Mouse (Mus musculus): ENCODE data around the gene Afdn. TPM values are rescaled to one million over a fixed set of nuclear protein-coding genes. Genes with fewer than 3 reads are reported as not detected.

The Afdn gene
- polyA plus RNA-seq, 1 experiment from 2014 or later: 153 TPM

DNA sequence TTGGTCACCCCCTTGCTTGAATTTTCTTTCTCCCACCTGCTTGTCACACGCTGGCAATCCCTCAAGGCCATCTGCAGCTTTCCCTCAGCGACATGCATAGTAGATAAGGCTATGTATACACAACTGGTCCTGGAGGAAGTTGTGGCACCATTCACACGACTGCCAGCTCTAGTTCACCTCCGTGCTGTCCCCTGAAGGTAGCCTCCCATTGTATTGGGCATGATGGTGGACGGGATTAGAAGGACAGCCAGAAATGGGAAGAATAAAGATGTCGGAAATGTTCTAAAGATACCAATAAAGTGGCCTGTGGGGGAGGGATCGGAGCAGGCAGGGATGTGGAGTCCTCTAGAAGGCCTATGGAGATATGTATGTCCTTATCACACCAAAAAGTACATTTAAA, 18.7 kb upstream of the Afdn start:
- H3K9ac ChIP-seq: no peak overlapping the region
- H3K9me3 ChIP-seq (replicated peaks): no peaks in the 10 kb centered on the region
- H3K4me2 ChIP-seq (replicated peaks): no peak overlapping the region
- no peaks in the 10 kb centered on the region for H3K27me3 ChIP-seq
- no peak overlapping the region for H3K4me3 ChIP-seq
- WGBS: 82% methylated on average over 7 of the region's 7 CpGs
- no peak for ATAC-seq (ENCODE audit: low FRiP score)
- H3K4me1 ChIP-seq: peaks cover 34% of the 10 kb centered on the region
- H3K27ac ChIP-seq: no peak overlapping the region; the same call in 1 of the 2 replicates
- H3K36me3 ChIP-seq: no peaks in the 10 kb centered on the region

DNA sequence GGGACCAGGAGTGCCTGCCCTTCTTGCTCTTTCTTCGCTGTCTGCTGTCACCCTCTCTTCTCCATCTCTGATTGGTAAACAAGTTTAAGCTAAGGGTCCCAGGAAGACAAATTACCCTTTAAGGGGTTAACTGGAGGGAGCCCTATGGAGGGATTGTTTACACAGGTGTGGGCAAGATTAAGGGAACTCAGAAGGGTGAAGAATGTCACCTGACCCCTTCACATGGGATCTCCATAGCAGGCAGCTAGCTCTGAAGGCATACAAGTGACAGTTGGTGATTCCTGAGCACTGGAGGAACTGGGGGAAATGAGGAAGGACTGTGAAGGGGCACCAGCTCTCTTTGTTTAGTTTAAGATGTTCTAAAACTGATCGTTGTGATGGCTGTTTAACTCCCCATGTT, 18.0 kb upstream of the Afdn start:
- no peak overlapping the region for H3K4me3 ChIP-seq
- H3K9ac ChIP-seq: no peak overlapping the region
- 36% methylated on average over 2 of the region's 2 CpGs for WGBS
- no peak for ATAC-seq (ENCODE audit: low FRiP score)
- H3K4me2 ChIP-seq (replicated peaks): no peak overlapping the region
- no peaks in the 10 kb centered on the region for H3K36me3 ChIP-seq
- no peak overlapping the region for H3K27ac ChIP-seq
- peaks cover 32% of the 10 kb centered on the region for H3K4me1 ChIP-seq
- H3K27me3 ChIP-seq: no peaks in the 10 kb centered on the region
- H3K9me3 ChIP-seq (replicated peaks): no peaks in the 10 kb centered on the region

DNA sequence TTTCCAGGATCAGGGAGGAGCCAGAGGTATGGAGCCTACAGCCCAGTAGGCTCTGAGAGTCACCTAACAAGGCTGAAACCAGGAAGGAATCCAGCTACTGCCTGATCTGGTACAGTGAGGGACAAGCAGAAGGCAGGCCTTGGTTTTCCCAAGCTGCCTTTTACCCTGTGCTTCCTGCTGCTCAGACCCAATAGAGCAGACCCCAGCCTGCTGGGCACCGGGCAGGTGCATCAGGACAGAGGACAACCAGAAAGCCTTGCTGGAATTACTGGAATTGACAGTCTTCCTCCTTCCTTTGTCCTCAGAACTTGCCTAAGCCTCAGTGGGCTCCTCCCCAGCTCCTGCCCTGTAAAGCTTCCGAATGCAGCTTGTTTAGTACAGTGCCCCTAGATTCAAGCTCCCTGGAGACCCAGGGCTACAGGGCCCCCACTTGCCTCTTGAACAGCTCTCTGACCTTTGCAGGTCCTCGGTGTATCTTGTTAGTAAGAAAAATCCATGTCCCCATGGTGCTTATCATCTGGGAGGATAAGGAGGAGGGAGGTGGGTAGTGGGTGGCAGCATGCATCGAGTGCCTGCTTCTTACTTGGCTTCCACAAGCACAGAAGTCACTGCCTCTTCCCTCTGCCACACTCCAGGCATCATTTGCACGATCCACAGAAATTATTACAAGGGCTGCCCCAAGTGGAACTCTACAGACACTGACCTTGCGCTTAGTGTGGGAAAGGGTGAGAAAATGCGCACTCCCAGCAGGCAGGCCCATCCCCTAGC, 17.2 kb upstream of the Afdn start:
- Histone ChIP-seq H3K36me3 (no peaks in the 10 kb centered on the region), H3K27ac (no peak overlapping the region), H3K4me1 (peaks cover 29% of the 10 kb centered on the region), H3K4me2 (replicated peaks) (no peak overlapping the region), H3K9ac (0 out of 2 replicates have a peak overlapping the region, but pooled peaks have one; percentile 27), H3K27me3 (no peaks in the 10 kb centered on the region), H3K9me3 (replicated peaks) (no peaks in the 10 kb centered on the region), H3K4me3 (no peak overlapping the region)
- no peak for ATAC-seq (ENCODE audit: low FRiP score)
- 49% methylated on average over 7 of the region's 7 CpGs for WGBS

DNA sequence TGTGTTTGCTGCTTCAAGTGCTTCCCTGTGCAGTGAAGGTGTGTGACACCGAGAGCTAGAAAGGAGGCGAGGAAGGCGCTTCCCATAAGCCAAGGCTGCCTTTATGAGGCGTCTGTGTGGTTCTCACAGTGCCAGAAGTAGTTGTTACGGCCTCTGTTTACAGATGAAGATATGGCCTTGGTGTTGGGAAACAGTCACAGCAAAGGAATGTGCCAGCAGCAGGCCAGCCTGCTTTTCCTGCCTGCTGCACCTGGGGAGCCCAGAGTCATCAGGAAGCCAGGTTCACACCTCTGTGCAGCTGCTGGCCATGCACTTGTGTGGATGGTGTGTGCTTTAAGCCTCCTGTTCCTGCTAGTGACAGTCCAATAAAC, 16.6 kb upstream of the Afdn start:
- Histone ChIP-seq H3K9me3 (replicated peaks) (no peaks in the 10 kb centered on the region), H3K27ac (no peak overlapping the region), H3K27me3 (no peaks in the 10 kb centered on the region), H3K4me1 (peaks cover 29% of the 10 kb centered on the region), H3K4me3 (no peak overlapping the region), H3K36me3 (no peaks in the 10 kb centered on the region), H3K9ac (no peak overlapping the region), H3K4me2 (replicated peaks) (no peak overlapping the region)
- WGBS: 50% methylated on average over 5 of the region's 5 CpGs
- ATAC-seq (ENCODE audit: low FRiP score): no peak

DNA sequence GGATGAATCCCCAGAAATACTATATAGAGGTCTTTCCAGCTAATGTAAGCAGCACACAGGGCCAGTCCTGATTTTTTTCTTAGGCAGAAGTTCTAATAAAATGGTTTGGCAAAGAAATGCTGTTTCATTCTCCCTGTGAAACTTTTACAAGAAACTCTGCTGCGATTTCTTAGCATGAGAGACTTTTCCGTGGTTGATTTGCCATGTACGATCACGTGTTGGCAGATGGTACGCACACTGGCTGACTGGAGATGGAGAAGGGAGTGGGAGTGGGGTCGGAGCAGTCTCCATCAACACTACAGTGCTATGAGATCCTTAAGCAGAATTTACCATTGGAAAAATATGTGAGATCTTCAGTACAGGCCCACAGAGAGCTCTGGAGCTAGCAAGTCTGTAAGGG, 16.1 kb upstream of the Afdn start:
- H3K4me2 ChIP-seq (replicated peaks): no peak overlapping the region
- H3K36me3 ChIP-seq: no peaks in the 10 kb centered on the region
- H3K27ac ChIP-seq: no peak overlapping the region
- peaks cover 29% of the 10 kb centered on the region for H3K4me1 ChIP-seq
- no peak overlapping the region for H3K4me3 ChIP-seq
- no peaks in the 10 kb centered on the region for H3K27me3 ChIP-seq
- WGBS: 83% methylated on average over 6 of the region's 6 CpGs
- ATAC-seq (ENCODE audit: low FRiP score): no peak
- no peak overlapping the region for H3K9ac ChIP-seq
- no peaks in the 10 kb centered on the region for H3K9me3 ChIP-seq (replicated peaks)

DNA sequence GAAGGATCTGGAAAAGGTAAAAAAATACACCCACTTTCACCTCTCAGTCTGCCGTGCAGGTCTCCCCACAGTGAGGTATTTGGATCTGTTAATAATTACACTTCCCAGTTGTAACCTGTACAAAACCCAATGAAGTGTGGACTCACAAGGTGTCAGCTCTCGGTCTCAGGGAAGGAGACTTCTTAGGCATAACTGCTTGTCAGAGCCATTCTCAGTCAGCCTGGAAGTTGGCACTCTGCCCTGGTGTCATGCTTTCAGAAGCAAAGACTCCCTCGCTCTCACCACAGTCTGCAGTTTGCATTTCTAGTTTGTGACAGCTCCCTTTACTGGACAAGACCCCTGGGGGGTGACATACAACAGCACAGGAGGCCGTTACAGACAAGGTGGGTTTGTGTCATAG, 15.5 kb upstream of the Afdn start:
- WGBS: 58% methylated on average over 4 of the region's 4 CpGs
- no peaks in the 10 kb centered on the region for H3K9me3 ChIP-seq (replicated peaks)
- H3K4me3 ChIP-seq: no peak overlapping the region
- H3K4me2 ChIP-seq (replicated peaks): no peak overlapping the region
- H3K27ac ChIP-seq: no peak overlapping the region
- H3K27me3 ChIP-seq: no peaks in the 10 kb centered on the region
- no peak overlapping the region for H3K9ac ChIP-seq
- no peaks in the 10 kb centered on the region for H3K36me3 ChIP-seq
- H3K4me1 ChIP-seq: peaks cover 29% of the 10 kb centered on the region
- ATAC-seq (ENCODE audit: low FRiP score): peak; percentile 16; the same call in 1 of the 2 replicates

DNA sequence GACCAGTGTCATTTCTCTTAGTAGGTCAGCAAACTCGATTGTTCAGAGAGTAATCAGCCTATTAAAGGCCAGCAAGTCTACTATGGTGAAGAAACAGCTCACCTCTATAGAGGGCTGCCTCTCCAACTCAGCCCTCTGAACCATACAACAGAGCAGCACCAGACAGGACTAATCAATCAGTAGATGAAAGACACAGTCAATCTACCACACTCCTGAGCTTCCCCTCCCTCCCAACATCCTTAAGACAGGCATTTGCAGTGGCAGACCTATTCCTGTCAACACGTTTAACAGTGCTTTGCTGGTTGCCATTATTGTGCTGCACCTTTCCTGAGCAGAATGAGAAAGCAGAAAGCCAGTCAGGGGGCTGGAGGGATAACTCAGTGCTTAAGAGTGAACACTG, 15.0 kb upstream of the Afdn start:
- Histone ChIP-seq H3K27ac (no peak overlapping the region), H3K36me3 (no peaks in the 10 kb centered on the region), H3K9me3 (replicated peaks) (no peaks in the 10 kb centered on the region), H3K4me1 (peaks cover 29% of the 10 kb centered on the region), H3K4me2 (replicated peaks) (no peak overlapping the region), H3K4me3 (no peak overlapping the region), H3K27me3 (no peaks in the 10 kb centered on the region), H3K9ac (no peak overlapping the region)
- peak; percentile 48 for ATAC-seq (ENCODE audit: low FRiP score)
- WGBS: 49% methylated on average over 2 of the region's 2 CpGs

DNA sequence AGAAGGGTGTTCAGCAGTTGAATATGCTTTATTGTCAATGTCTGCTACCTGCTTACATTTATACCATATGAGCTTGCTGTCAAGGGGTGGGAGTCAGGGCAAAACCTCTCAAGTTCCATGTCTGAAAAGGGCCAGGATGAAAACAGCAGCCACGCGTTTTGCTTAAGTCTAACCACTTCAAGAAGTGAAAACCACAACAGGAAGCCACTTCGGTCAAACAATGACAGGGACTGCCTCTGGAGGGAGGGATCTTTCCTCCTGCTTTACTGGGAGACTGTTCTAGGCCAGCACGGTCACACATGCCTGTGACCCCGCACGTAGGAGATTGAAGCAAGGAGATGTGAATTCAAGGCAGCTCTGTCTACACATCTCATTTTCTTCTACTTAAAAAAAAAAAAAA, 14.0 kb upstream of the Afdn start:
- ATAC-seq (ENCODE audit: low FRiP score): no peak
- no peaks in the 10 kb centered on the region for H3K27me3 ChIP-seq
- H3K27ac ChIP-seq: no peak overlapping the region
- H3K4me2 ChIP-seq (replicated peaks): no peak overlapping the region
- H3K4me1 ChIP-seq: peaks cover 27% of the 10 kb centered on the region
- no peaks in the 10 kb centered on the region for H3K9me3 ChIP-seq (replicated peaks)
- no peak overlapping the region for H3K4me3 ChIP-seq
- no peaks in the 10 kb centered on the region for H3K36me3 ChIP-seq
- 78% methylated on average over 6 of the region's 6 CpGs for WGBS
- no peak overlapping the region for H3K9ac ChIP-seq

DNA sequence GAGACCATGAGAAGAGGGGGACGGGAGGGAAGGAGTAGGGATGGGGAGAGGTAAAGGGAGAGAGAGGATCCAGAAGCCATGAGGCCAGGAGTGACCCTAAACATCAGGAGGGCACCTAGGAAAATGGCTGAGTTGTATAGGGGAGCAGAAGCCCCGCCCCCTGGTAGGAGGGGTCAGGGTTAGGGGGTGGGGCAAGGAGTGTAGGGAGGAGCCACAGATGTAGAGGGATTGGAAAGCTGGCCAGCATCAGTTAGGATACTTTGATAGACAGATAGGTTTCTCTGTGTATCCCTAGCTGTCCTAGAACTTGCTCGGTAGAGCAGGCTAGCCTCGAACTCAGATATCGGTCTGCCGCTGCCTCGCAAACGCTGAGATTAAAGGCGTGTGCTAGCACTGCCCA, 12.7 kb upstream of the Afdn start:
- WGBS: 90% methylated on average over 9 of the region's 9 CpGs
- Histone ChIP-seq H3K27ac (no peak overlapping the region), H3K4me2 (replicated peaks) (no peak overlapping the region), H3K36me3 (no peaks in the 10 kb centered on the region), H3K9me3 (replicated peaks) (no peaks in the 10 kb centered on the region), H3K4me1 (peaks cover 22% of the 10 kb centered on the region), H3K9ac (no peak overlapping the region), H3K4me3 (no peak overlapping the region), H3K27me3 (no peaks in the 10 kb centered on the region)
- no peak for ATAC-seq (ENCODE audit: low FRiP score)

DNA sequence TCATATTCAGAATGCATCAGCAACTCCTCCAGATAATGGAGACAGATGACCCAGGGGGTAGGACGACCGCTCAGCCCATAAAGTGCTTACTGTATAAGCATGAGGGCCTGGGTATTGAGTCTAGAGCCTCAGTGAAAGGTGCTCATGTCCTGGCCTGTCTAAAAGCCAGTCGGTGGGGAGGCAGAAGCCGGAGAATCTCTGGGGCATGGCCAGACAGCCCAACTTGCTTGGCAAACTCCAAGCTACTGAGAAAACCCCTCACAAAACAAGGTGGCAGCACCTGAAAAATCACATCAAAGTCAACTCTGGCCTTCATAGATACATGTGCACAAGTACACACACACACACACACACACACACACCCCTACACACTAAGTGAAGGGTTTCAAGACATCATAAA, 11.3 kb upstream of the Afdn start:
- no peak for ATAC-seq (ENCODE audit: low FRiP score)
- Histone ChIP-seq H3K4me2 (replicated peaks) (no peak overlapping the region), H3K9me3 (replicated peaks) (no peaks in the 10 kb centered on the region), H3K9ac (no peak overlapping the region), H3K4me1 (peaks cover 11% of the 10 kb centered on the region), H3K27me3 (no peaks in the 10 kb centered on the region), H3K27ac (no peak overlapping the region), H3K36me3 (no peaks in the 10 kb centered on the region), H3K4me3 (no peak overlapping the region)
- WGBS: 90% methylated on average over 4 of the region's 4 CpGs

DNA sequence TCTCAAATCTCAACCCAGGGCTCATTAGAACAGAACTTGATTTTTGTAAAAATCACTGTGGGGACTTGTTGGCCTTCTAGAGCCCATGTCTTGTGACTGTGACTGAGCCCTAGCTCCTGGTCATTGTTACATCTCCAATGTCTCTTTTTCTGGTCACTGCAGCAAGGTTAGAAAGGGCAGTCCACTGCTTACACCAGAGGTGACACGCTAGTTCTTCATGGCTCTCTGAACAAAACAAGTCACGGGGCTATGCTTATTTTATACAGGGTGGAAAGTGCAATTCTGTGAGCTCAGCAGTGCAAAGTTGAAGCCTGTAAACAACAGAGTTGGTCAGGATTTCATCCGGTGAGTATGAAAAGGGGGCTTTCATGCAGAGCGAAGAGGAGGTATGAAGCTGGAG, 6.4 kb upstream of the Afdn start:
- H3K4me1 ChIP-seq: peaks cover 7% of the 10 kb centered on the region
- H3K27ac ChIP-seq: no peak overlapping the region
- no peaks in the 10 kb centered on the region for H3K27me3 ChIP-seq
- ATAC-seq (ENCODE audit: low FRiP score): no peak
- 68% methylated on average over 4 of the region's 4 CpGs for WGBS
- H3K9ac ChIP-seq: no peak overlapping the region
- no peaks in the 10 kb centered on the region for H3K9me3 ChIP-seq (replicated peaks)
- no peak overlapping the region for H3K4me3 ChIP-seq
- no peak overlapping the region for H3K4me2 ChIP-seq (replicated peaks)
- no peaks in the 10 kb centered on the region for H3K36me3 ChIP-seq

DNA sequence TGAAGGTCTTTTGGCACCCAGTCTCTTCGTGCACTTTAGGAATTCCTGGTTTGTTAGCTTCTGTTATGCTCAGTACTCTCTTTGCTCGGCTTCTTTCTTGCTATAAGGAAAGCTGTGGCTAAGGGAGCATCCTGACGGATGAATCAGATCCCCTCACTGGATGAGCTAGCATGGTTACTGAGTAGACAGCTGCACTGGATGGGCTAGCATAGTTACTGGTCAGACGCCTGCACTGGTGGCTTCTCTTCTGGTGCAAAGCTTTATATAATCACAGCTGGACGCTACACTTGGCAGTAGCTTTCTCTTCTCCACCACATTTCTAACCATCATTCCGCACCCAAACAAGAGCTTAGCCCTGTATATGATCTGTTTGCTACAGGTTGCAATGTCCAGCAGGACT, 5.4 kb upstream of the Afdn start:
- Histone ChIP-seq H3K36me3 (no peaks in the 10 kb centered on the region), H3K4me2 (replicated peaks) (no peak overlapping the region), H3K4me1 (peaks cover 10% of the 10 kb centered on the region), H3K27me3 (no peaks in the 10 kb centered on the region), H3K9me3 (replicated peaks) (no peaks in the 10 kb centered on the region), H3K9ac (no peak overlapping the region), H3K4me3 (no peak overlapping the region), H3K27ac (no peak overlapping the region)
- no peak for ATAC-seq (ENCODE audit: low FRiP score)
- WGBS: 83% methylated on average over 6 of the region's 6 CpGs

DNA sequence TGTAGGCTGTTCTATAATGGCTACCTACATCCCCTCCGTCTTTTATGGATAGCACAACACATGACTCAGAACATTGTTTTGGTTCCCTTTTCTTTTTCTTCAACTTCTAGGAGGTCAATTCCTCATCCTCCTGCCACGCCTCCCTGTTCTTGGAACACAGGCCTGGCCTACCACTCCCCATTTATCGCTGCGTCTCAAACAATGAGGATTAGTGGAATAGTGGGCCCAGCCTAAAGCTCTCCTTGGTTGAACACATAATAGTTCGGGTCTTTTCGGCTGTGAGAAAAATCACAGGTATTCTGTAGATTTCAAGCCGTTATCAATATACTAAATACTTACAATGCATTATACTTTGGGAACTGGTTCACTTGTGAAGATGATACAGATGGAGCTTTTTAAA, 1.8 kb upstream of the Afdn start:
- WGBS: 63% methylated on average over 7 of the region's 7 CpGs
- Histone ChIP-seq H3K9me3 (replicated peaks) (no peaks in the 10 kb centered on the region), H3K4me2 (replicated peaks) (peak overlapping the region; percentile 57), H3K36me3 (no peaks in the 10 kb centered on the region), H3K27me3 (no peaks in the 10 kb centered on the region), H3K9ac (peak overlapping the region; percentile 89), H3K4me1 (peaks cover 21% of the 10 kb centered on the region), H3K27ac (peak overlapping the region; percentile 98), H3K4me3 (peak overlapping the region; percentile 99)
- ATAC-seq (ENCODE audit: low FRiP score): no peak
